Mouse (Mus musculus) T-helper 1 cell (primary cell): Measurements from ENCODE around the gene Tenm2.

Experiments used
- in situ Hi-C: fragments of 300-600 bp; cut with MboI, MseI; formaldehyde crosslinking; loops from one replicate; pipeline ENCODE4 v1.15.1; 2025; ENCODE audit warnings: high pct_unique_total_duplicates

Tenm2 gene

GRCm38 (mm10) chr11:36137840-36138239 lies 1097.9 kb downstream of the Tenm2 start:
- in situ Hi-C loops, result no loop called here

GRCm38 (mm10) chr11:36137276-36137675 lies 1098.5 kb downstream of the Tenm2 start:
- in situ Hi-C loops, result no loop called here

- in situ Hi-C loops, result no loop called here
Observed at GRCm38 (mm10) chr11:36134645-36135044, 1101.1 kb downstream of the Tenm2 start.

GRCm38 (mm10) chr11:36123275-36123674 lies 1112.5 kb downstream of the Tenm2 start:
- in situ Hi-C loops, result no loop called here

GRCm38 (mm10) chr11:36121410-36121929 lies 1114.3 kb downstream of the Tenm2 start:
- in situ Hi-C loops, result no loop called here

- in situ Hi-C loops, result no loop called here
Observed at GRCm38 (mm10) chr11:36120591-36121409, 1115.0 kb downstream of the Tenm2 start.

- in situ Hi-C loops, result no loop called here
Observed at GRCm38 (mm10) chr11:36113326-36113725, 1122.4 kb downstream of the Tenm2 start.

GRCm38 (mm10) chr11:36108970-36109731 lies 1126.6 kb downstream of the Tenm2 start:
- in situ Hi-C loops, result no loop called here

GRCm38 (mm10) chr11:36107840-36108239 lies 1127.9 kb downstream of the Tenm2 start:
- in situ Hi-C loops, result no loop called here

- in situ Hi-C loops, result no loop called here
Observed at GRCm38 (mm10) chr11:36106639-36107038, 1129.1 kb downstream of the Tenm2 start.

- in situ Hi-C loops, result no loop called here
Observed at GRCm38 (mm10) chr11:36103556-36103955, 1132.2 kb downstream of the Tenm2 start.

GRCm38 (mm10) chr11:36096219-36096618 lies 1139.5 kb downstream of the Tenm2 start:
- in situ Hi-C loops, result no loop called here

- in situ Hi-C loops, result no loop called here
Observed at GRCm38 (mm10) chr11:36090210-36090609, 1145.6 kb downstream of the Tenm2 start.

GRCm38 (mm10) chr11:36081399-36082053 lies 1154.2 kb downstream of the Tenm2 start:
- in situ Hi-C loops, result no loop called here

GRCm38 (mm10) chr11:36080766-36081165 lies 1155.0 kb downstream of the Tenm2 start:
- in situ Hi-C loops, result no loop called here

- in situ Hi-C loops, result no loop called here
Observed at GRCm38 (mm10) chr11:36078391-36078790, 1157.4 kb downstream of the Tenm2 start.

- in situ Hi-C loops, result no loop called here
Observed at GRCm38 (mm10) chr11:36074015-36074567, 1161.7 kb downstream of the Tenm2 start.

- in situ Hi-C loops, result no loop called here
Observed at GRCm38 (mm10) chr11:36073074-36073818, 1162.5 kb downstream of the Tenm2 start.

GRCm38 (mm10) chr11:36072646-36073045 lies 1163.1 kb downstream of the Tenm2 start:
- in situ Hi-C loops, result no loop called here

- in situ Hi-C loops, result no loop called here
Observed at GRCm38 (mm10) chr11:36072038-36072437, 1163.7 kb downstream of the Tenm2 start.

- in situ Hi-C loops, result no loop called here
Observed at GRCm38 (mm10) chr11:36059325-36059843, 1176.4 kb downstream of the Tenm2 start.
